Mouse (Mus musculus): ENCODE measurements around the gene Dexi.

Dexi gene

GRCm38 (mm10) chr16:10542698-10543365, at the start of gene Dexi:
Gene Dexi (minus strand): TSS chr16:10543054.
- peak; percentile 86 for DNase-seq (ENCODE audit: extremely low read depth, low read depth, low spot score)

- DNase-seq (ENCODE audit: extremely low read depth, low read depth, low spot score) = no peak
Measured at GRCm38 (mm10) chr16:10586546-10586945, 43.7 kb upstream of the Dexi start.

- no peak for DNase-seq (ENCODE audit: extremely low read depth, low read depth, low spot score)
Measured at GRCm38 (mm10) chr16:10585165-10585564, 42.3 kb upstream of the Dexi start.

- DNase-seq (ENCODE audit: extremely low read depth, low read depth, low spot score) = no peak
Measured at GRCm38 (mm10) chr16:10581234-10581898, 38.5 kb upstream of the Dexi start.

GRCm38 (mm10) chr16:10578376-10578775, 35.5 kb upstream of the Dexi start:
- DNase-seq (ENCODE audit: extremely low read depth, low read depth, low spot score) = no peak

GRCm38 (mm10) chr16:10577548-10577947, 34.7 kb upstream of the Dexi start:
- DNase-seq (ENCODE audit: extremely low read depth, low read depth, low spot score) = no peak

- peak; percentile 82 for DNase-seq (ENCODE audit: extremely low read depth, low read depth, low spot score)
Measured at GRCm38 (mm10) chr16:10575915-10576314, 33.1 kb upstream of the Dexi start.

- DNase-seq (ENCODE audit: extremely low read depth, low read depth, low spot score) = no peak
Measured at GRCm38 (mm10) chr16:10574936-10575335, 32.1 kb upstream of the Dexi start.

GRCm38 (mm10) chr16:10571820-10572219, 29.0 kb upstream of the Dexi start:
- no peak for DNase-seq (ENCODE audit: extremely low read depth, low read depth, low spot score)

GRCm38 (mm10) chr16:10570708-10571107, 27.9 kb upstream of the Dexi start:
- no peak for DNase-seq (ENCODE audit: extremely low read depth, low read depth, low spot score)

- DNase-seq (ENCODE audit: extremely low read depth, low read depth, low spot score) = no peak
Measured at GRCm38 (mm10) chr16:10569809-10570395, 27.0 kb upstream of the Dexi start.

GRCm38 (mm10) chr16:10567153-10567552, 24.3 kb upstream of the Dexi start:
- DNase-seq (ENCODE audit: extremely low read depth, low read depth, low spot score) = no peak

- DNase-seq (ENCODE audit: extremely low read depth, low read depth, low spot score) = no peak
Measured at GRCm38 (mm10) chr16:10565278-10565885, 22.5 kb upstream of the Dexi start.

GRCm38 (mm10) chr16:10559991-10560390, 17.1 kb upstream of the Dexi start:
- DNase-seq (ENCODE audit: extremely low read depth, low read depth, low spot score) = no peak

- DNase-seq (ENCODE audit: extremely low read depth, low read depth, low spot score) = no peak
Measured at GRCm38 (mm10) chr16:10553858-10554257, 11.0 kb upstream of the Dexi start.

GRCm38 (mm10) chr16:10551592-10551991, 8.7 kb upstream of the Dexi start:
- no peak for DNase-seq (ENCODE audit: extremely low read depth, low read depth, low spot score)

- DNase-seq (ENCODE audit: extremely low read depth, low read depth, low spot score) = no peak
Measured at GRCm38 (mm10) chr16:10549600-10549999, 6.7 kb upstream of the Dexi start.

GRCm38 (mm10) chr16:10548938-10549337, 6.1 kb upstream of the Dexi start:
- no peak for DNase-seq (ENCODE audit: extremely low read depth, low read depth, low spot score)

GRCm38 (mm10) chr16:10546865-10547264, 4.0 kb upstream of the Dexi start:
- no peak for DNase-seq (ENCODE audit: extremely low read depth, low read depth, low spot score)

GRCm38 (mm10) chr16:10544995-10545622, 2.3 kb upstream of the Dexi start, which contains the start of gene Clec16a:
Gene Clec16a (plus strand): TSS chr16:10545339.
- peak; percentile 84 for DNase-seq (ENCODE audit: extremely low read depth, low read depth, low spot score)

- no peak for DNase-seq (ENCODE audit: extremely low read depth, low read depth, low spot score)
Measured at GRCm38 (mm10) chr16:10542266-10542665, 588 bp downstream of the Dexi start.
